ENCODE assay signal across 12 mouse cellular contexts in genomic region chrX:76123355-76123754, GRCm38 (mm10).
DNase-seq lines count a peak whose midpoint lies in the region; ATAC-seq lines count a peak whose summit lies in the region.
"Had no signal": no experiment of that assay in that cellular context is flagged by ENCODE, and none has a peak within 500 bp of the region (broad histone marks: within the 10 kb centered on the region; RNA-seq: fewer than 3 reads in every experiment).

No protein-coding gene starts in this region.

- no peaks in the 10 kb centered on the region for H3K27me3 ChIP-seq in forebrain, embryonic 13.5 days
- no peaks in the 10 kb centered on the region for H3K27me3 ChIP-seq in forebrain, embryonic 11.5 days (ENCODE audit: control insufficient read depth, insufficient read depth, low read length)
- no peaks in the 10 kb centered on the region for H3K27me3 ChIP-seq in neural tube, embryonic 12.5 days (replicated peaks)
- H3K27me3 ChIP-seq in heart, embryonic 15.5 days = no peaks in the 10 kb centered on the region
- no peaks in the 10 kb centered on the region for H3K27me3 ChIP-seq in midbrain, embryonic 14.5 days (ENCODE audit: control insufficient read depth, insufficient read depth, low read length)
- H3K27me3 ChIP-seq: CH12.LX had no signal

- no peak overlapping the region for H3K4me3 ChIP-seq in forebrain, embryonic 13.5 days
- no peak overlapping the region for H3K4me3 ChIP-seq in forebrain, embryonic 11.5 days (ENCODE audit: low read depth, low read length)
- no peak overlapping the region for H3K4me3 ChIP-seq in neural tube, embryonic 12.5 days
- no peak overlapping the region for H3K4me3 ChIP-seq in heart, embryonic 15.5 days
- H3K4me3 ChIP-seq in midbrain, embryonic 14.5 days (replicated peaks; ENCODE audit: low read depth, low read length) = no peak overlapping the region
- H3K4me3 ChIP-seq: erythroblast, embryonic 14.5 days had no signal

- H3K36me3 ChIP-seq in forebrain, embryonic 13.5 days (ENCODE audit: poor library complexity, severe bottlenecking) = no peaks in the 10 kb centered on the region
- no peaks in the 10 kb centered on the region for H3K36me3 ChIP-seq in forebrain, embryonic 11.5 days (ENCODE audit: control insufficient read depth, insufficient read depth, low read length)
- H3K36me3 ChIP-seq in neural tube, embryonic 12.5 days = no peaks in the 10 kb centered on the region
- H3K36me3 ChIP-seq in heart, embryonic 15.5 days = no peaks in the 10 kb centered on the region
- H3K36me3 ChIP-seq in midbrain, embryonic 14.5 days (ENCODE audit: control insufficient read depth, insufficient read depth, low read length) = no peaks in the 10 kb centered on the region

- no peaks in the 10 kb centered on the region for H3K9me3 ChIP-seq in forebrain, embryonic 13.5 days (replicated peaks)
- no peaks in the 10 kb centered on the region for H3K9me3 ChIP-seq in forebrain, embryonic 11.5 days (ENCODE audit: control insufficient read depth, low read length)
- H3K9me3 ChIP-seq in neural tube, embryonic 12.5 days = no peaks in the 10 kb centered on the region
- no peaks in the 10 kb centered on the region for H3K9me3 ChIP-seq in heart, embryonic 15.5 days (replicated peaks)
- no peaks in the 10 kb centered on the region for H3K9me3 ChIP-seq in midbrain, embryonic 14.5 days (ENCODE audit: control insufficient read depth, low read length)

- H3K27ac ChIP-seq in forebrain, embryonic 13.5 days = no peak overlapping the region
- H3K27ac ChIP-seq in forebrain, embryonic 11.5 days (ENCODE audit: low read depth, low read length) = no peak overlapping the region
- no peak overlapping the region for H3K27ac ChIP-seq in neural tube, embryonic 12.5 days
- H3K27ac ChIP-seq in heart, embryonic 15.5 days = peak overlapping the region; percentile 40; the same call in 1 of the 2 replicates
- H3K27ac ChIP-seq in midbrain, embryonic 14.5 days (replicated peaks; ENCODE audit: low read depth, low read length) = no peak overlapping the region
- H3K27ac ChIP-seq: stomach, postnatal 0 days had no signal

- no peaks in the 10 kb centered on the region; the same call in 1 of the 2 replicates for H3K4me1 ChIP-seq in forebrain, embryonic 13.5 days
- H3K4me1 ChIP-seq in forebrain, embryonic 11.5 days (replicated peaks; ENCODE audit: control insufficient read depth, insufficient read depth, low read length) = no peaks in the 10 kb centered on the region
- no peaks in the 10 kb centered on the region for H3K4me1 ChIP-seq in neural tube, embryonic 12.5 days
- H3K4me1 ChIP-seq in heart, embryonic 15.5 days (replicated peaks) = no peaks in the 10 kb centered on the region; the same call in 1 of the 2 replicates
- H3K4me1 ChIP-seq in midbrain, embryonic 14.5 days (ENCODE audit: control insufficient read depth, insufficient read depth, low read length) = no peaks in the 10 kb centered on the region

- 48% methylated on average over 2 of the region's 2 CpGs for WGBS in forebrain, embryonic 13.5 days
- 56% methylated on average over 2 of the region's 2 CpGs for WGBS in forebrain, embryonic 11.5 days
- WGBS in neural tube, embryonic 12.5 days = 51% methylated on average over 2 of the region's 2 CpGs
- WGBS in heart, embryonic 15.5 days = 18% methylated on average over 2 of the region's 2 CpGs
- 31% methylated on average over 2 of the region's 2 CpGs for WGBS in midbrain, embryonic 14.5 days

- no peak for DNase-seq in forebrain, embryonic 11.5 days (ENCODE audit: low spot score)
- no peak for DNase-seq in neural tube, embryonic 10.5 days (ENCODE audit: extremely low spot score, low spot score)
- peak; percentile 74 for DNase-seq in midbrain, embryonic 14.5 days
- DNase-seq in urinary bladder, postnatal 25 days (ENCODE audit: low spot score) = no peak
- no peak for DNase-seq in ovary, postnatal 14 days (ENCODE audit: low spot score)
- DNase-seq: layer of hippocampus, postnatal 36 days had no signal

- no peak overlapping the region for H3K4me2 ChIP-seq in forebrain, embryonic 13.5 days
- no peak overlapping the region for H3K4me2 ChIP-seq in forebrain, embryonic 11.5 days (ENCODE audit: low read depth, low read length, severe bottlenecking)
- H3K4me2 ChIP-seq in neural tube, embryonic 12.5 days (replicated peaks) = no peak overlapping the region
- no peak overlapping the region for H3K4me2 ChIP-seq in heart, embryonic 15.5 days
- H3K4me2 ChIP-seq in midbrain, embryonic 14.5 days (ENCODE audit: low read length) = no peak overlapping the region

- peak; percentile 53 for ATAC-seq in forebrain, embryonic 13.5 days
- ATAC-seq in forebrain, embryonic 11.5 days (replicated peaks; ENCODE audit: low FRiP score) = no peak
- peak; percentile 41; the same call in 1 of the 2 replicates for ATAC-seq in neural tube, embryonic 12.5 days (ENCODE audit: low FRiP score, low read depth)
- ATAC-seq in heart, embryonic 15.5 days (replicated peaks; ENCODE audit: insufficient number of reproducible peaks, insufficient read depth, low FRiP score, low read depth) = no peak
- ATAC-seq in midbrain, embryonic 14.5 days (ENCODE audit: low FRiP score, low TSS enrichment) = peak; percentile 31; the same call in 1 of the 2 replicates

- no peak overlapping the region for H3K9ac ChIP-seq in forebrain, embryonic 13.5 days
- H3K9ac ChIP-seq in forebrain, embryonic 11.5 days (ENCODE audit: low read length) = no peak overlapping the region
- no peak overlapping the region for H3K9ac ChIP-seq in neural tube, embryonic 12.5 days
- no peak overlapping the region for H3K9ac ChIP-seq in heart, embryonic 15.5 days
- no peak overlapping the region for H3K9ac ChIP-seq in midbrain, embryonic 14.5 days (replicated peaks; ENCODE audit: low read length)

Comparison
In these comparisons a context has a peak if more than half of its experiments do, and no peak if none do; other contexts are left out.
1. ATAC-seq: peak in forebrain, embryonic 13.5 days (single experiment), neural tube, embryonic 12.5 days (single experiment) and midbrain, embryonic 14.5 days (single experiment); none in forebrain, embryonic 11.5 days (single experiment) and heart, embryonic 15.5 days (single experiment).